Mouse (Mus musculus) hindbrain, embryonic 14.5 days (tissue): ENCODE measurements around the gene B130006D01Rik. TPM values are rescaled to one million over a fixed set of nuclear protein-coding genes. Genes with fewer than 3 reads are reported as not detected.

Experiments used
- ATAC-seq: fragments of 200-750 bp; cut with Nextera tagmentation; 2 replicates; pipeline ENCODE4 v1.8.0; 2017; ENCODE audit warnings: moderate number of reproducible peaks, mild to moderate bottlenecking, moderate TSS enrichment, moderate library complexity; ENCODE audit not compliant: low FRiP score
- DNase-seq: peaks from one replicate; pipeline ENCODE4 v3.0.0-alpha.2; 2015; ENCODE audit warnings: low spot score
- H3K27ac ChIP-seq: fragments of 300-500 bp; sonication (generic); 2 replicates; pipeline ENCODE4 v1.5.1; 2014; ENCODE audit warnings: mild to moderate bottlenecking, moderate library complexity
- H3K27me3 ChIP-seq: fragments of 300-500 bp; sonication (generic); 2 replicates; pipeline ENCODE4 v1.6.1; 2014; ENCODE audit warnings: mild to moderate bottlenecking, low read length, mixed read lengths; ENCODE audit not compliant: control insufficient read depth, insufficient read depth
- H3K36me3 ChIP-seq: fragments of 300-500 bp; sonication (generic); replicated peaks from 2 replicates; pipeline ENCODE4 v1.6.1; 2014; ENCODE audit not compliant: control insufficient read depth, insufficient read depth
- H3K4me1 ChIP-seq: fragments of 300-500 bp; sonication (generic); replicated peaks from 2 replicates; pipeline ENCODE4 v1.6.1; 2014; ENCODE audit warnings: antibody characterized with exemption, low read length, mixed read lengths; ENCODE audit not compliant: control insufficient read depth, insufficient read depth
- H3K4me2 ChIP-seq: fragments of 300-500 bp; sonication (generic); replicated peaks from 2 replicates; pipeline ENCODE4 v1.6.1; 2014; ENCODE audit warnings: mild to moderate bottlenecking, moderate library complexity
- H3K4me3 ChIP-seq: fragments of 300-500 bp; sonication (generic); replicated peaks from 2 replicates; pipeline ENCODE4 v1.5.1; 2014; ENCODE audit warnings: mild to moderate bottlenecking, low read length
- H3K9ac ChIP-seq: fragments of 300-500 bp; sonication (generic); 2 replicates; pipeline ENCODE4 v1.6.1; 2014
- H3K9me3 ChIP-seq: fragments of 300-500 bp; sonication (generic); 2 replicates; pipeline ENCODE4 v1.6.1; 2016; ENCODE audit warnings: low read length; ENCODE audit not compliant: control insufficient read depth
- WGBS: fragments of 180-500 bp; shearing (Covaris S2); extraction: QIAGEN DNeasy Blood & Tissue Kit; methylation state at CpG from one replicate; pipeline ENCODE4 v1.1.7; 2014; 5-methylcytosine and 5-hydroxymethylcytosine counted together
- polyA plus RNA-seq: library from polyadenylated mRNA; unstranded; fragments of >200 nt; fragmentation: Nextera tagmentation; extraction: Ambion mirVana; gene quantifications from 2 replicates; pipeline ENCODE4 v1.2.1, GENCODE M21; 2014

The B130006D01Rik gene
- polyA plus RNA-seq, 1 experiment from 2014 or later: 1.6 TPM

- ATAC-seq (no peak), DNase-seq (no peak)
- H3K9me3 ChIP-seq: no peaks in the 10 kb centered on the region
- H3K4me3 ChIP-seq: no peak overlapping the region
- H3K27ac ChIP-seq: no peak overlapping the region
- H3K27me3 ChIP-seq: no peaks in the 10 kb centered on the region
- WGBS: 92% methylated on average over 5 of the region's 5 CpGs
- peaks cover 35% of the 10 kb centered on the region for H3K36me3 ChIP-seq
- H3K4me1 ChIP-seq: no peaks in the 10 kb centered on the region
- H3K9ac ChIP-seq: no peak overlapping the region
- no peak overlapping the region for H3K4me2 ChIP-seq
Measured at GRCm38 (mm10) chr11:95760521-95760920, 37.1 kb downstream of the B130006D01Rik start.

GRCm38 (mm10) chr11:95762996-95763395 is 39.6 kb downstream of the B130006D01Rik start:
- Histone ChIP-seq H3K4me2 (no peak overlapping the region), H3K4me3 (no peak overlapping the region), H3K9ac (no peak overlapping the region), H3K27me3 (no peaks in the 10 kb centered on the region), H3K27ac (no peak overlapping the region), H3K9me3 (no peaks in the 10 kb centered on the region), H3K36me3 (peaks cover 35% of the 10 kb centered on the region), H3K4me1 (no peaks in the 10 kb centered on the region)
- 93% methylated on average over 4 of the region's 4 CpGs for WGBS
- ATAC-seq (no peak), DNase-seq (no peak)

- H3K4me1 ChIP-seq: no peaks in the 10 kb centered on the region
- no peak overlapping the region for H3K4me2 ChIP-seq
- H3K9ac ChIP-seq: no peak overlapping the region
- peaks cover 40% of the 10 kb centered on the region for H3K36me3 ChIP-seq
- no peaks in the 10 kb centered on the region for H3K27me3 ChIP-seq
- WGBS: 58% methylated on average over 8 of the region's 8 CpGs
- H3K9me3 ChIP-seq: no peaks in the 10 kb centered on the region
- no peak overlapping the region for H3K27ac ChIP-seq
- DNase-seq (no peak), ATAC-seq (no peak)
- no peak overlapping the region for H3K4me3 ChIP-seq
Measured at GRCm38 (mm10) chr11:95764806-95765205, 41.4 kb downstream of the B130006D01Rik start.

- H3K9me3 ChIP-seq: no peaks in the 10 kb centered on the region
- H3K4me2 ChIP-seq: no peak overlapping the region
- H3K27me3 ChIP-seq: no peaks in the 10 kb centered on the region
- no peak overlapping the region for H3K9ac ChIP-seq
- no peak for DNase-seq
- 90% methylated on average over 10 of the region's 10 CpGs for WGBS
- peaks cover 44% of the 10 kb centered on the region for H3K36me3 ChIP-seq
- H3K4me1 ChIP-seq: no peaks in the 10 kb centered on the region
- ATAC-seq: no peak
- H3K27ac ChIP-seq: no peak overlapping the region
- no peak overlapping the region for H3K4me3 ChIP-seq
Measured at GRCm38 (mm10) chr11:95765334-95765733, 41.9 kb downstream of the B130006D01Rik start.

GRCm38 (mm10) chr11:95768244-95768643 is 44.9 kb downstream of the B130006D01Rik start:
- Histone ChIP-seq H3K4me3 (no peak overlapping the region), H3K36me3 (peaks cover 37% of the 10 kb centered on the region), H3K27me3 (no peaks in the 10 kb centered on the region), H3K4me2 (no peak overlapping the region), H3K9ac (no peak overlapping the region), H3K9me3 (no peaks in the 10 kb centered on the region), H3K27ac (no peak overlapping the region), H3K4me1 (no peaks in the 10 kb centered on the region)
- DNase-seq (no peak), ATAC-seq (no peak)
- WGBS: 86% methylated on average over 6 of the region's 6 CpGs

GRCm38 (mm10) chr11:95769208-95769607 is 45.8 kb downstream of the B130006D01Rik start:
- Histone ChIP-seq H3K9me3 (no peaks in the 10 kb centered on the region), H3K4me2 (no peak overlapping the region), H3K36me3 (peaks cover 37% of the 10 kb centered on the region), H3K4me3 (no peak overlapping the region), H3K27me3 (no peaks in the 10 kb centered on the region), H3K27ac (no peak overlapping the region), H3K4me1 (no peaks in the 10 kb centered on the region), H3K9ac (no peak overlapping the region)
- WGBS: 86% methylated on average over 10 of the region's 10 CpGs
- ATAC-seq (no peak), DNase-seq (no peak)

- Histone ChIP-seq H3K4me1 (no peaks in the 10 kb centered on the region), H3K4me2 (no peak overlapping the region), H3K9ac (no peak overlapping the region), H3K4me3 (no peak overlapping the region), H3K27ac (no peak overlapping the region), H3K9me3 (no peaks in the 10 kb centered on the region), H3K36me3 (peaks cover 27% of the 10 kb centered on the region), H3K27me3 (no peaks in the 10 kb centered on the region)
- no peak for ATAC-seq
- WGBS: 65% methylated on average over 9 of the region's 9 CpGs
- DNase-seq: no peak
Measured at GRCm38 (mm10) chr11:95770720-95771364, 47.5 kb downstream of the B130006D01Rik start.

- Histone ChIP-seq H3K27me3 (no peaks in the 10 kb centered on the region), H3K36me3 (peaks cover 27% of the 10 kb centered on the region), H3K4me2 (no peak overlapping the region), H3K9ac (no peak overlapping the region), H3K4me3 (no peak overlapping the region), H3K9me3 (no peaks in the 10 kb centered on the region), H3K4me1 (no peaks in the 10 kb centered on the region), H3K27ac (no peak overlapping the region)
- no peak for ATAC-seq
- no peak for DNase-seq
- 88% methylated on average over 8 of the region's 8 CpGs for WGBS
Measured at GRCm38 (mm10) chr11:95771665-95772064, 48.3 kb downstream of the B130006D01Rik start.

GRCm38 (mm10) chr11:95773264-95773663 is 49.9 kb downstream of the B130006D01Rik start:
- no peak for ATAC-seq
- WGBS: 89% methylated on average over 3 of the region's 3 CpGs
- H3K27ac ChIP-seq: no peak overlapping the region

More at GRCm38 (mm10) chr11:95773264-95773663, 49.9 kb downstream of the B130006D01Rik start:
- H3K36me3 ChIP-seq: peaks cover 28% of the 10 kb centered on the region
- H3K9me3 ChIP-seq: no peaks in the 10 kb centered on the region
- H3K9ac ChIP-seq: no peak overlapping the region
- no peaks in the 10 kb centered on the region for H3K4me1 ChIP-seq
- no peak for DNase-seq
- no peaks in the 10 kb centered on the region for H3K27me3 ChIP-seq
- H3K4me3 ChIP-seq: no peak overlapping the region
- no peak overlapping the region for H3K4me2 ChIP-seq
